Mouse (Mus musculus): ENCODE measurements around the gene Otop2. TPM values are rescaled to one million over a fixed set of nuclear protein-coding genes. Genes with fewer than 3 reads are reported as not detected.

Otop2 gene
- total RNA-seq, 2 experiments from 2014 or later = 1.4 to 2.7 TPM

DNA sequence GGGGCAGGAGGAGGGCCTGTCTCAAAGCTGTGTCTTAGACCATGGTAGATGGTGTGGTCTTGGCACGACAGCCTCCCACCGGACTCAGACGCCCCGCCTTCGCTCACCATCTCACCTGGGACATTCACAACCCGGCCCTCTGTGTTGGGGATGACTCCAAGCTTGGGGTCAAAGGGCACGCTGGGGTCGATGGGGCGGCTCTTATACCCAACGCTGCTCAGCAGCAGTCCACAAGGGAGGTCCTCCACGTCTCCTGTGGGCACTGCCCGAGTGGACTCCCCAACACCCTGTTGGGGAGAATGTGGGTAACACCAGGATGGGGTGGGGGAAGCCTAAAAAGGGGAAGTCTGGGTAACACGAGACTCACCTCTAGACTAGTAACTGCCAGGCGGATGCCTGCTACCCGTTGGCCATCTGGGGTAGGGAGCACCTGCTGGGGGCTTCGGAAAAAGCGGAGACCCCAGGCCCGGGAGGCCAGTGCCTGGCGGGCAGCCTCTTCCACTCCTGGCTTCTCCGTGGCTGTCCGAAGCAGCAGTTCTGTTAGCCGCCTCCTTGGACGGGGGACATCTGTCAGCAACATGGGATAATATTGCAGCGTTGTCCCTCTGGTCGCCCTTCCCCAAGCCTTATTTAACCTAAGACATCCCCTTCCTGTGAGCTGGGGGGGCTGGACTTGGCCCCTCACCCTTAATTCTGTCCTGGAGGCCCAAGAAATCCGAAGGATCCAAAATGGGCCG, 37.5 kb upstream of the Otop2 start:
- intact Hi-C loops (cut with DNase I) = loop anchor here (1.0 to 2.0 kb wide), 3 partner anchors 67 to 187 kb away; no protein-coding TSS in a partner anchor
- DNase-seq (ENCODE audit: extremely low spot score in 1 of 2, low spot score in 2 of 2) = no peak
- no peak overlapping the region for H3K4me3 ChIP-seq
- H3K27ac ChIP-seq = no peak overlapping the region
- no peak for TF ChIP-seq CTCF (IDR thresholded peaks at IDR 0.05)

- peak; percentile 82 to 85 for DNase-seq (ENCODE audit: extremely low spot score in 1 of 2, low spot score in 2 of 2)
- no peak overlapping the region for H3K27ac ChIP-seq
- H3K4me3 ChIP-seq = no peak overlapping the region
- peak; percentile 95 for TF ChIP-seq CTCF (IDR thresholded peaks at IDR 0.05)
- intact Hi-C loops (cut with DNase I) = loop anchor here (1.0 to 2.0 kb wide), 3 partner anchors 68 to 188 kb away; no protein-coding TSS in a partner anchor
These were observed 36.7 kb upstream of the Otop2 start for GRCm38 (mm10) chr11:115270148-115270861.

GRCm38 (mm10) chr11:115271052-115271451, 35.9 kb upstream of the Otop2 start:
- intact Hi-C loops (cut with DNase I) = loop anchor here (2.0 kb wide), 2 partner anchors 110 to 188 kb away; no protein-coding TSS in a partner anchor
- DNase-seq (ENCODE audit: extremely low spot score in 1 of 2, low spot score in 2 of 2) = no peak
- TF ChIP-seq CTCF (IDR thresholded peaks at IDR 0.05) = no peak
- H3K4me3 ChIP-seq = no peak overlapping the region
- H3K27ac ChIP-seq = no peak overlapping the region

- Histone ChIP-seq H3K27ac (no peak overlapping the region), H3K4me3 (no peak overlapping the region)
- no peak for DNase-seq (ENCODE audit: extremely low spot score in 1 of 2, low spot score in 2 of 2)
- no peak for TF ChIP-seq CTCF (IDR thresholded peaks at IDR 0.05)
- intact Hi-C loops (cut with DNase I) = loop anchor here (2.0 kb wide), 2 partner anchors 111 to 189 kb away; no protein-coding TSS in a partner anchor
These were observed 35.5 kb upstream of the Otop2 start for GRCm38 (mm10) chr11:115271481-115271880.

- DNase-seq (ENCODE audit: extremely low spot score in 1 of 2, low spot score in 2 of 2) = no peak
- Histone ChIP-seq H3K27ac (no peak overlapping the region), H3K4me3 (no peak overlapping the region)
- TF ChIP-seq CTCF (IDR thresholded peaks at IDR 0.05) = no peak
- intact Hi-C loops (cut with DNase I) = no loop called here
These were observed 34.0 kb upstream of the Otop2 start for GRCm38 (mm10) chr11:115272894-115273498.

- Histone ChIP-seq H3K27ac (no peak overlapping the region), H3K4me3 (no peak overlapping the region)
- intact Hi-C loops (cut with DNase I) = no loop called here
- no peak for DNase-seq (ENCODE audit: extremely low spot score in 1 of 2, low spot score in 2 of 2)
- TF ChIP-seq CTCF (IDR thresholded peaks at IDR 0.05) = no peak
These were observed 33.2 kb upstream of the Otop2 start for GRCm38 (mm10) chr11:115273735-115274134.

- TF ChIP-seq CTCF (IDR thresholded peaks at IDR 0.05) = no peak
- no peak for DNase-seq (ENCODE audit: extremely low spot score in 1 of 2, low spot score in 2 of 2)
- H3K27ac ChIP-seq = no peak overlapping the region
- no peak overlapping the region for H3K4me3 ChIP-seq
- intact Hi-C loops (cut with DNase I) = no loop called here
These were observed 32.8 kb upstream of the Otop2 start for GRCm38 (mm10) chr11:115274178-115274577.

DNA sequence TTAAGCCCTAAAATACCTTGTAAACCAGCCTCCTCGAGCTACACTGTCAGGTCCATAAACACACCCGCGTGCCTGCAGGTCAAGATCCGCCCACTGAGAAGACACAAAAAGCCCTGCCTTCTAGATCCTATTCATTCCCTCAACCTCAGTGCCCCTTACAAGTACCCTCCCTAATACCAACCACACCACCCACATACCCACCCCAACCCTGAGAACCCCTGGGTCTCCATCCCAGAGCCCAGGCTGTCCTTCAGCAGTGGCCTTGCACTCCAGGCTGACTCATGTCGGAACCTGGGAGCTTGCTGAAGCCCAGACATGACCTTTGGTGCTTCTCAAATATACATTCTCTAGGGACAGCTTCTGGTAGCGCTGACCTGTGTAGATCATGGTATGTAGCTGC, 32.2 kb upstream of the Otop2 start:
- intact Hi-C loops (cut with DNase I) = no loop called here
- DNase-seq (ENCODE audit: extremely low spot score in 1 of 2, low spot score in 2 of 2) = no peak
- TF ChIP-seq CTCF (IDR thresholded peaks at IDR 0.05) = no peak
- Histone ChIP-seq H3K4me3 (no peak overlapping the region), H3K27ac (no peak overlapping the region)

- peak overlapping the region; percentile 75; the same call in 1 of the 2 replicates for H3K4me3 ChIP-seq
- intact Hi-C loops (cut with DNase I) = no loop called here
- no peak for TF ChIP-seq CTCF (IDR thresholded peaks at IDR 0.05)
- no peak overlapping the region for H3K27ac ChIP-seq
- no peak for DNase-seq (ENCODE audit: extremely low spot score in 1 of 2, low spot score in 2 of 2)
These were observed 31.5 kb upstream of the Otop2 start for GRCm38 (mm10) chr11:115275509-115275908.

GRCm38 (mm10) chr11:115275954-115276353, 31.0 kb upstream of the Otop2 start:
- DNase-seq (ENCODE audit: extremely low spot score in 1 of 2, low spot score in 2 of 2) = no peak
- H3K27ac ChIP-seq = peak overlapping the region; percentile 93; the same call in 1 of the 2 replicates
- no peak for TF ChIP-seq CTCF (IDR thresholded peaks at IDR 0.05)
- H3K4me3 ChIP-seq = peak overlapping the region; percentile 75
- intact Hi-C loops (cut with DNase I) = no loop called here

GRCm38 (mm10) chr11:115276780-115277603, 30.0 kb upstream of the Otop2 start, which contains the start of gene Fdxr:
Fdxr (minus strand) TSS chr11:115277050.
- Histone ChIP-seq H3K27ac (peak within 1 kb of the TSS; percentile 93), H3K4me3 (peak within 1 kb of the TSS; percentile 75)
- peak; percentile 93 to 97 for DNase-seq (ENCODE audit: extremely low spot score in 1 of 2, low spot score in 2 of 2)
- intact Hi-C loops (cut with DNase I) = no loop called here
- TF ChIP-seq CTCF (IDR thresholded peaks at IDR 0.05) = no peak; the same call in 1 of the 2 replicates

Data from left cerebral cortex, adult 2 months (tissue).